Mouse (Mus musculus) cerebellum, postnatal 4 days (tissue): ENCODE data around the gene Psma1.

Experiments used
- DNase-seq, 2 experiments: peaks; one replicate each; pipeline ENCODE4 v3.0.0; 2022; ENCODE audit warnings: low spot score in 2 of 2, mixed read lengths in 1 of 2

The Psma1 gene

DNA sequence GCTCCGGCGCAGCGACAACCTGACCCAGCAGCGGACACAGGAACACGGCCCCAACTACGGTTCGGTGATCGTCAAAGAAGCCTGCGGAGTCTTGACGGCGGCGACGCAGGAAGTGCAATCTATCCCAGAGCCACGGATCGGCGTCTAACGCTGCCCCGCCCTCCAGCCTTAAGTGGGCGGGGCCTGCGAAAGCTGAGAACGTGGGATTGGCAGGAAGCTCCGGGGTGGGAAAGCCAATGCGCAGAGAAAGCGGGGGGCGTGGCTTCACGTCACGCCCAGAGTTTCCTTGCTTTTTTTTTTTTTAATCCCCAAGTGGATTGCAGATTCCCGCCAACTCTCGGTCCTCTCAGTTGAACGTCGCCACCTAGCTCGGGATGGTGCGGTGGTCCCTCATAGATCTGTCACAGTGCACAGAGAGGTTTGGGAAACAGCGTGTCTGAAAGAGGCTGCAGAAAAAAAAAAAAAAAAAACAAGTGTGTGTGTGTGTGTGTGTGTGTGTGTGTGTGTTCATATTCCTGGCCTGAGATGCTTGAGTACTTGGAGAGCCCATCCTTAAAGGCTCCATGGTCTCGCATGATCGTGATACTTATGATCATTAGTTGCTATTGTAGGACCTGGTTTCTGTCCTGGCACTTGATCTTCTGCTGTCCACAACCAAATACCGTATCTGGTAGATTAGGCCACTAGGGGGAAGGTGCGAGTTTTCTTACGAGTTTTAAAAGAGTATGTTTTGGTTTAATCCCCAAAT is at the start of gene Psma1:
Psma1 (minus strand) TSS at position 114 of the 748 bp plus-strand sequence.
- peak; percentile 94 to 95 for DNase-seq

DNA sequence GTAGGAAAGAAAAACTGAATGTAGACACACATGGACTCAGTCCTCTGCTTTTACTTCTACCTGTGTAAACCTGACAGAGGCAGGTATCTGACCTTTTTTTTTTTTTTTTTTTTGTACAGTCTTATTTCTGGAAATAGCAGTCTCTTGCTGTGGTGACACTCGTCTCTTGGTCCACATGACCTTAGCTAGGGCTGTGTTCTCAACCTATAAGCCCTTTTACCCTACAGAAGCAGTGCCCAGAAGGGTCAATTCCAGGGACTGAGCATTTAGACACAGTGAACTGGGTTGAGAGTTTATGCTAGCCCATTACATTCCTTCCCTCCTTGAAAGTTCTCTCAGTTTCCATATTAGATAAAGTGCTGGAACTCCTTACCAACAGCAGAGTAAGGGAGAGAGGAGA is 47.6 kb upstream of the Psma1 start:
- DNase-seq = no peak

DNA sequence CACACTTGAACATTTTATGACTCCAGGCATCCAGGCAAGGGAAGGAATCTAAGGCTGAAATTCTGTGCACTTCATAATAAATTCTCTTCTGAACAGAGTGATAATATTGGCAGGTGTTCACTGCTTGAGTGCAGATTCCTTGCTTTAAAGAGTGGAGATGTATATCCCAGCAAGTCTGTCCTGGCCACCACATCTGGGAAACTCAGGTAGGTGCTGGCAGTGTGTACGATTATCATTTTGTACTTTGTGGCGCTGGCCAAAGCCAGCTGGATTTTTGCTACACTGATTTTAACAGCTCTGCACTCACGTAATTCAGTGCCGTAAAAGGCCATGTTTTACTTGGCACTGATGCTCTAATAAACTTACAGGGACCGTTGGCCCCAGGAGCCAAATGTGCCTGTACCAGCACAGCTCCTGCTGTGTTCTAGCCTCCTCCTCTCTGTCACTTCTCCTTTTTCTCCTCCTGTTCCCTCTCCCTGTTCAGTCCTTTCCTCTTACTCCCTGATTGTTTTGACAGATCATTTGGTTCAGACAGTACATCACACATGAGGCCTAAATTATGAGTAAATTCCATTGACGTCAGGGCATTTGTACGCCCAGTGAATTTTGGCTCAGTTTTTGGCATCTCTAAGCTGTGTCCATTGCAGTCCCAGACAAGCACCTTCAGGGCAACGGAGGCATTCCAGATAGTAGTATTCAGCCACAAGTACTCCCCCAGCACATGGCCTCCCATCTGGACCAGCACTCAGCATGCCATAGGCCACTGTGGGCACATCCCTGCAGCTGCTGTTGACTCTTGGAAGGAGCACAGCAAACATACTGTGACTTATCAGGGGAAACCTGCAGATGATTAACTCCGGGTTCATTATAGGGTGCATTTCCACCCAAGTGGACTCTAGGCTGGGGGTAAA is 46.9 kb upstream of the Psma1 start:
- no peak for DNase-seq

DNA sequence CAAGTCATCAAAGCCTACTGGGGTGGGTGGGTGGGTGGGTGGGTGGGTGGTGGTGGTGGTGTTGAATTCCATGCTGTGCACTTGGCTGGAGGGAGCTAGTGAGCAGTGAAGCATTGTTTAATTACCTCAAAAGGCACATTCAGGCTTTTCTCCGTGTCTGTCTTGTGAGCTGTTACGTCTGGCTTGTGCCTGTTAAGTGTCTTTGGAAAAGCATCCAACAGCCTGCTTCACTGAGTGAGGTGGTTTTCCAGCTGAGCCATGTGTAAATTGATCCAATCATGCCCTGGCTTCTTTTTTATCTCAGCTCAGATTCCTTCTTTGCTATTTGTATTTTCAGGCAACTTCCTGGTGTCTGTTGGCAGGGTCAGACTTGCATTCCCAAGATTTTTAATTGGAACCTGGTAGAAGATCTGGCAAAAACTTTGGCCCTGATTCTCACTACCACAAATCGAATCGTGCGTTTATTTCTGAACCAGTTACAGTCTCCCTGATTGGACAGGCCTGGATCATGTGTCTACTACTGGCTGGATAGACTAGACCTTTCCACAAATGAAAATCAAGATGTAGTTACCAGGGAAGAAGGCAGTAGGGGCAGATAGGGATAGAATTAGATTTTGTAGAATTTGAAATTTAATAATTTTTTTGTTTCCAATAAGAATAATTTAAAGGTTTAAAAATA is 45.9 kb upstream of the Psma1 start:
- DNase-seq = no peak

DNA sequence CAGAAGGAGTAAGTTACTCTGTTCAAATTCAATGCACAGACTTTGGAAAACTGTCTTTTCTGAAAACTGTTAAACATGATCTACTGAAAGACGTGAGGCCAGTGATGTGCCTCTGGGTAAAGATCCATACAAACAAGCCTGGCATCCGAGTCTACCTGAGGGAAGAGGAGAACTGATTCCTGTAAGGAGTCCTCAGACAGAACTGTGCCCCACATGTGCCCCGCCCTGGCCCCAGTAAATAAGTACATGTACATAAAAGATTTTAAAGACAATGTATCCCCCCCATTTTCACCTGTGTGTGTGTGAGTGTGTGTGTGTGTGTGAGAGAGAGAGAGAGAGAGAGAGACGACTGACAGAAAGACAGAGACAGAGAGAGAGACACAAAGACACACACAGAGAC is 42.0 kb upstream of the Psma1 start:
- no peak for DNase-seq

DNA sequence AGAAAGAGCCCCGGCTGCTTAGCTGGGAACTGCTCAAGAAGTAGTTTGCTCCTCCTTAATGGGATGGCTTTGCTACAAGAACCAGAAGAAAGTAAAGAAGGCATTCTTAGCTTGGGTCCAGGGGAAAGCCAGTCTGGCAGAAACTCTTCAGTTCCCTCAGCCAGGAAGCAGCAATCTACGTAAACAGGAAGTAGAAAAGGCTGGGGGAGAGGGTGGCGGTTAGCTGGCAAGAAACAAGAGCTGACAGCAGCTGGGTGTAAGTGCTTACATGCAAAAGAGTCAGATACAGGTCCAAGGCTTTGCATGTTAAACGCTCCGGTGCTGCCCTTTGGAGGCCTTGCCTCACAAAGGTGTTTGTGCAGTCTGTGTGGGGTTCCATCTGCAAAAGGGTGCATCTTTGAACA is 41.5 kb upstream of the Psma1 start:
- no peak for DNase-seq

DNA sequence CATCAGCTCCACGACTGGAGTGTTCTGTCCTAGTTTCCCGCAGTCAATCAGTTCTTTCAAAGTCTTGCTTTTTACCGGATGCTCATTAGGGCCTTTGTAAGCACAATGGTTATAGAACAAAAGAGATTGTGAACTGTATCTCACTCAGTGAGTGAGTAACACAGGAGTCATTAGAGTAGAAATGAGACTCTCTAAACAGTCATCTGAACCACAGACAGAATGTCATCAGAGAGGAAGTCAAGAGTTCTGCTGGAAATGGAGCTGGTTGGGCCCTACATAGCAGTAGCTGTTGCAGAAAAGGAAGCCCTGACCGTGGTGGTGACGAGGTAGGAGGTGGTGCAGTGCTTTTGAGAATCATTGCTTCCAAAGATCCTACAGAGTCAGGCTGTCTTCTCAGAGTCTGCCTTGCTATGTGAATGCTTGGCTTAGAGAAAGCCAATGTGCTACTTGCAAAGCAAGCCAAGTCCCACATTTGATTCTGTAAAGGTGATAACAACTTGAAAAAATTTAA is 40.5 kb upstream of the Psma1 start:
- DNase-seq = no peak

DNA sequence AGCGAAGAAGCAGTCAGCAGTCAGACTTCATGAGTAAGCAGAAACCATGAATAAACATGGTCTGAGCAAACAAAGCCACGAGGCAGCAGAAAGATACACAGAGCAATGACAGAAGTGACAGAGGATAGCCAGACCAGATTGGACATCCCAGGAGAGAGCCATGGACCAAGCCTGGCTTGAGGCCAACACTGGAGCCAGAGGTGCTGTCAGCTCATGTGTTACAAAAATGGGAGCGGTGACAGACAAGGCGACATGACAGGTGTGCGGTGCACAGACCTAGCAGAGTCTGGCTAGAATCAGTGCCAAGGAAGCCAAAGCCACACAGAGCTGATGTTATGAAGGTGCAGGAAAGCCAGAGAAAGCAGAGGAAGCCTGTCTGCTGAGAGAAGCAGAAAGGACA is 35.3 kb upstream of the Psma1 start:
- peak in 1 of 2 experiments; percentile 57 for DNase-seq

DNA sequence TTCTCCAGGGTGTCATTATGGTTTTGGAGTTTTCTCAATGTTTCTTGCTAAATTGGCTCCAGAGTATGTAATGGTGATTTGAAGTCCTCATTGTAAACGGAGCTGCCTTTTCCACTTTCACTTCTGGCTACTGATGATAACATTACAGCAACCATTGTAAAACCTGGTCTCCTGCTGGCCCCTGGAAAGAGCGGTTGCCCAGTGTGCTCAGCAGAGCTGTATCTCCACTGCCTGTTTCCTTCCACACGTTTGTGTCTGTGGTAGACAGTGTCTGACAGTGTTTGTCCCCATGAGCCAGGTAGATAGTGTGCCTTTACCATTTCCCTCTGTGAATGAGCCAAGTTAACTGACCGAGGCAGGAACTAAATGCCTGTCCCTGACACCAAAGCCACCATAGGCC is 33.1 kb upstream of the Psma1 start:
- DNase-seq = no peak

DNA sequence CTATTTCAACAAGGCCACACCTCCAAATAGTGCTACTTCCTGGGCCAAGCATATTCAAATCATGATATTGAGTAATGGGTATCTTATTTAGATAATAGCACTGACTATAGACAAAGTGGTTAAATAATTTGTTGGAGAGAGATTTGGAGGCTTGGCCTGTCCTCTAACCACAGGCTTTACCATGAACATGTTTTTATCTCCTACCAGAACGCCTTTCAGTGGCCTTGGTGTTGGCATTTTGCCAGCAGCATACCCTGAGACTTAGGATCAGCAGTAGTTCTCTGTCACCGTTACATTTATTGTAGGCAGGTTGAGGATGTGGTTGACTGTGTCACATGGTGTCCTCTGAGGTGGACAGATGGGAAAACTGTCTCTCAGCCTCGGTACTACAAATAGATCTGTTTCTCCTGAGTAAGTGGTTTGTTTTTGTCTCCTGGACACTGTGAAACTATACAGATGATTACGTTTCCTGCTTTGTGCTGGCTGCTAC is 25.4 kb upstream of the Psma1 start:
- DNase-seq = no peak

DNA sequence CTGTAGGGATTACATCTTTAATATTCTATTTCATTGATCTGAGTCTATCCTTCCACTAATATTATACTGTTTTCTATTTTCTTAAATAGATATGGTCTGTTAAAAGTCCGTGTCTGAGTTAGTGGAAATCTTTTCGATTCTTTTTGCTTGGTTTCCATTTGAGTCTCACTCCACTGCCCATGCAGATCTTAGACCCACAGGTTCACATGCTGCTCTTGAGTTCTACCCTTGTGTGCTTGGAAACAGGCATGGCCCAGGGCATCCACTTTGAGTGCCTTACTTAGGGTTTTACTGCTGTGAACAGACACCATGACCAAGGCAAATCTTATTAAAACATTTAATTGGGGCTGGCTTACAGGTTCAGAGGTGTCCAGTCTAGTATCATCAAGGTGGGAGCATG is 24.9 kb upstream of the Psma1 start:
- DNase-seq = no peak

DNA sequence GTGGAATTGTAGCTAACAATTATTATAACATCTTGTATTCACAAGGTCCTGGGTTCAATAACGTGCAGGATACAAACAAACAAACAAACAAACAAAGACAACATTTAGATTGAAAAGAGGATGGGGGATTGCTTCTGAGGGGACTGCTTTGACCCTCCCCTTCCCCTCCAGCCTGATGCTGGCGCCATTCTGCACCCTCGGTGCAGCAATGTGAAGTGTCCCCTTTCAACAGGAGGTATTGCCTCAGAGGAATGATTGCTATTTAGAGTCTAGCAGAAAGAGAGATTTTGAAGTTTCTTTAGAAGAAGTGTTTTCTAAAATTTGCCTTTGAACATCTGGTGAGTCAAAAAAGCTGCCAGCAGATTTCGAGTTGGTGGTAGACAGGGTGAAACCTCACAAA is 23.3 kb upstream of the Psma1 start:
- no peak for DNase-seq

DNA sequence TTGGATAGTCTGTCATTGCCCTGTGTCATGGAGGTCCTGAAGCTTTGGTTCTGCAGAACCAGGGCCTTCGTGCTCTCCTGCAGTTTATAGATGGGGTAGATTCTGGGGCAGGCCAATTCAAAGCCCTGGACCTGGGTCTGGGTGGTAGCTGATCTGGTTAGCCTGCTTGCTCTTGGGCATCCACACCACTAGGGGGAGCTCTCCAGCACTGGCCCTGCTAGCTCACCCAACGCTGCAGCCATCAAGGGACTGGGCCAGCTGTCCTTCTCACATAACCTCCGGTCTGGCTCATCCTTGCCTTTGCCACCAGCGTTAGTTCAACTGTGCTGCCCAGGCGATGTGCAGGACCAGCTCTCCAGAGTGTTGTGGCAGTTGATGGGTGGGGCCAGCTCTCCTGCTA is 18.8 kb upstream of the Psma1 start:
- DNase-seq = no peak

DNA sequence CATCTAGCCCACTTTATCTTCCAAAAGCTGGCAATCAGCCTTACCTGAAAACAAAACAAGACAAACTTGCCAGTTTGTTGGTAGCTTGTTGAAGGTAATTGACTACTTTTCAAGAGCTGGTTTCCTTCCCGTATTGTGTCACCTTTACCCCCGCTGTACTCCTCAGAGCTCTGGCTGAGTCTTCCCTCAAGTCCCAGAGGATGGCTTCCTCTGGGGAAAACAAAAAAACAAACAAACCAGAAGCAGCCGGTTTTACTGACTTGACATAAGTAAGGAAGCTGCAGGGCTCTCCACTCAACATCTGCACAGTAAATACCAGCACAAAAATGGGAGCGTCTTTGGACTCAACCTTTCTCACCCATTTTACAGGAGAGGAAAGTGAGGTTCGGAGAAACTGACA is 18.0 kb upstream of the Psma1 start:
- no peak for DNase-seq

DNA sequence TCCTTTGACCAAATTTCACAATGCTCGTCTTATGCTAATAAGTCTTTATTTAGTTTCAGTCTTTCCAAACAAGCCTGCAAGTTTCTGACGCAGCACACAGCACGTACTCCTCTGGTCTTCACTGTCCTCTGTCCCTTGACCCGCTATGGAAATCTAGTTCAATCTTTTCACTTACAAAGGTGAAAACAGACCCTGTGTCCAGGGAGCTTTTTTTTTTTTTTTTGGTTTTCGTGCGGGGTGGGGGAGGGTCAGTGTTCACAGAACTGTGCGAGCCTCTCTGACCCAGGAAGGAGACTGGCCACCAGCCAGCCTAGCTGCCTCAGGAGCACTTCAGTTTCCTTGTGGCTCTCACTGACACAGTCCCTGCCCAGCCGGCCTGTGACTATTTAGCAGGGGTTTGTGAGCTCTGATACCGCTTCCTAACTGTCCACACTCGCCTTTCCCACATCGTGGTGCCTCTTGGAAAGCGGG is 16.6 kb upstream of the Psma1 start:
- peak in 1 of 2 experiments; percentile 81 for DNase-seq

DNA sequence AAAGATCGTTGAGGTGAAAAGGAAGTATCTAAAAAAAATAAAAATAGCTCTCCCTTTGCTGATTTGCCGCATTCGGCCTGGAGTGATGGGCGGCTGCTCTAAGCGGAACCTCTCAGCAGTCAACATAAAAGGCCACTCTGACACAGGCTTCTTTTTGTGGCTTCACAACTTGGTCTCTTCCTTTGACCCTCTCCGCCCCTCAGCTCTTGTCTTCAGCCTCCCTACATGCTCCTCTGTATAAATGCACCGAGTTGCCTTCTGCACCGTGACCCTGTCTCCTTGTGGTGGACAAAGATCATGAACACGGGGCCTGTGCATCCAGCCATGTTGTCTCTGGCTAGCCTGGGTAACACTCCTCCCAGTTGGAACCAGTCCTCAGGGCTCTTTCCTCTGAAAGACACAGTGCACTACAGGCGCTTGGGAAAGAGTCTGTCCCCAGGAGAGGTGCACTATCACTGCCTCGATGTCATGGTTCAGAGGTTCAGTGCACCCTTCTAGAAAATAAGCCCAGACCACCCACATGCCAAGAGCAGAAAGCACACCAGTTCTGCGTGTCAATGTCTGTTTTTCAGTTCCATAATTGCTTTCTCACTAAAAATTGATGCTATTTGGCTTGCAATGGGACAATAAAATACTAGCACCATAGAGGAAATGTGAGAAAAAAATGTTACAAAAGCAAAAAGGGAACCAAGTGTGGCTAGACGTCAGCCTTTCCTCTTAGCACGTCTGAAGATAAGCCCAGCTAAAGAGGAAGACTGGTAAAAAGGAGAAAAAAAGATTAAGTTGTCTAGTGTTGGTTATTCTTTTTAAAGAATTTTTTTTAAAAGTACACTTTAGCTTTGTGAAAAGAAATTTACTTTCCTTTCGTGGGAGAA is 15.8 kb upstream of the Psma1 start:
- peak in 1 of 2 experiments; percentile 38 for DNase-seq

DNA sequence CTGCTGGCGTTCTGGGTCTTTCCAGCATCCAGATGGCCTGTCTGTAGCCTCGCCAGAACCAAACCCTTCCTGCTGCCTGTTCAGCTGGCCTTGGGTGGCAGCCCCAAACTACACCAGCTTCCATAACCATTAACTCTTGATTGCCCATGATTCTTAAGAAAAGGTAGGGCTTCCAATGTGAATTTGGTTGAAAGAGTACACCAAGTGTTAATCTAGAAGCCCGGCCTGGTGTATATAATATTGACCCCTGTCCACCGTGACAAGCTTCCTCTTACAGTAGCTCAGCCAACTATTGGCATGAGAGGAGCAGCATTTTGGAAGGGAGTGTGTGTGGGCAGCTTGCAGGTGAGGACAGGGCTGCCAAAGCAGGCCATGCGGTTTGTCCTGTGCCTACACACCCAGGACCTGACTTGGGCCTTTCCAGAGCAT is 14.2 kb upstream of the Psma1 start:
- peak in 1 of 2 experiments; percentile 67 for DNase-seq

DNA sequence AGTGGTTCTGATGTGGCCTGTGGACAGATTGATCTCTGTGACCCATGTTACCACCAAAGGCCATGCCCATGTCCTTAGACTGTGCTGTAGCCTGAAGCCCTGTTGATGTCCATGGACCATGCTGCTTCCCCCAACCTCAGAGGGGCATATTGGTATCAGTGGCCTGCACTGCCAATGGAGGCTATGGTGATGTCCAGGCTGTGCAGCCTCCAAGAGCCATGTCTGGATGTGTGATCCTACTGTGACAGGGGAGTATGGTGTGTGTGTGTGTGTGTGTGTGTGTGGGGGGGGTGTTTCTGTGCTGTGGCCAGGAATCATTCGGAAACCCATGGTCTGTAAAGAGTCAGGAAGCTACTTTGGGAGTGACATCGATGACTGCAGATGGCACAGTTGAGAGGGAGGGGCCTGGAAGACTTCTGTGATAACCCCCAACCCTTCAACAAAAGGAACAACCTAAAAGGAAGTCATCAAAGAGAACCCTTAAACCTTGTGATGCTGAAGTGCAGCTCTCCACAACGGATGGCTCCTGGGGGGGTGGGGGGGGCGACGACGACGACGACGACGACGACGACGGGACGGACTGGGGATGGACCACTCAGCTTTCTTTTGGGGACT is 8.5 kb upstream of the Psma1 start:
- DNase-seq = no peak

DNA sequence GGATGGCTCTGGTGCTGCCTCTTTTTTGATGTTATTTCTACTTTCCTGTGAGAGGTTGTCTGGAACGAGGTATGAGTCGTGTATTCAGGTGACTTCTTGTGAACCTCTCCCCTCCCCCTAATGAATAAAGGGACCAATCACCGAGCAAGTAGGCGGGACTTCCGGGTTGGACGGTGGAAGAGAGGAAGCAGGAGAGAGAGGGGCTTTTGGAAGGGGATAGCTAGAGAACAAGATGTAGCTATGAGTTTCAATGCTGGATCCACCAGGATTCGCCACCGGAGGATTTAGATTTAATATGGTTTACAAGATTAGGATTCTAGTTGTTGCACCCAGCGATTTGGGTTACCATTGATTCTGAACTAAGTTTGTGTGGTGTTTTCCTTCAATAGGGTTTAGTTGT is 7.1 kb upstream of the Psma1 start:
- no peak for DNase-seq

DNA sequence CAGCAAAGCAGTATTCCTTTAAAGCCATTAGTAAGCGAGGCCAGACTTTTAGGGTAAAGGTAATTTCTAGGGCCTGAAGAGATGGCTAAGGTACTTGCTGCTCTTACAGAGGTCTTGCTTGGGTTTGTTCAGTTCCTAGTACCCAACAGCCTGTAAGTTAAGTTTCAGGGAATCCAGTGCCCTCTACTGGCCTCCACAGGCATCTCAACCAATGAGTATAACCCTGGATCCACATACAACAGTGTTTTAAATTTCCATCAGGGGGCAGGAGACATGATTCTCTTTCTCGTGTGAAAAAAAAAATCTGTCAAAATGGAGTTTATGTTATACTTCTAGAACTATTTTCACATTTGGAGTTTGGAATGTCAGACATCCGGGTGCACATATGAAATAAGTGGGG is 5.8 kb upstream of the Psma1 start:
- DNase-seq = peak in 1 of 2 experiments; percentile 35
